Mouse (Mus musculus): ENCODE data around the gene 1700093K21Rik.

DNA sequence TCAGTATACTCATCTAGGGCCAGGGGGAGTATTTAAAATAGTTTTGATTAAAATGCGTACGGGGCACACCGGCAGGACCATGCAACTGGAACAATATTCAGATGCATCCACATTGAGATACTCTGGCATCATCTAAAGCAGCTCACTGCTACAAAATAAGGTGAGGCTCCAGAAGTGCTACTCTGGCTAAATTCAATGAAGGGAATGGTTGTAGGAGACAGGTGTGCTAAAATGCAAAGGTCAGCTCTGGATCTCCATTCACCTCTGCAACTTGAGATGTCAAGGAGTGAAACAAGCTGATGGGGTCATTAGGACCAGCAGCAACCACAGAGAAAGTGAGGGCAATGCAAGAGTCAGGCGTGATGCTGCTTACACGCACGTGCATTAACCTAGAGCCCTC, 25.7 kb downstream of the 1700093K21Rik start:
- TF ChIP-seq GATA1 (IDR thresholded peaks at IDR 0.05; ENCODE audit: low read length) (no peak), TAL1 (IDR thresholded peaks at IDR 0.05; ENCODE audit: low read length) (no peak)

All from erythroblast, embryonic 14.5 days (primary cell).